Mouse (Mus musculus) MEL (cell line): ENCODE data around the gene Spata9.

Experiments used
- CTCF ChIP-seq, 3 experiments: IDR thresholded peaks in 2 of 3; conservative IDR thresholded peaks in 1 of 3; 2 replicates each; pipeline ENCODE4 v1.5.1; 2011 to 2012; ENCODE audit warnings: low read length in 3 of 3, low read depth in 2 of 3, mild to moderate bottlenecking in 2 of 3, improper control_type of control experiment in 1 of 3, inconsistent platforms in 1 of 3, mixed read lengths in 1 of 3, moderate library complexity in 1 of 3; ENCODE audit not compliant: control insufficient read depth in 1 of 3, insufficient read depth in 1 of 3, poor library complexity in 1 of 3, severe bottlenecking in 1 of 3
- E2F4 ChIP-seq: IDR thresholded peaks from 2 replicates; pipeline ENCODE4 v1.6.1; 2011; ENCODE audit warnings: low read depth, low read length, improper control_type of control experiment, borderline replicate concordance
- GATA1 ChIP-seq: IDR thresholded peaks from 2 replicates; pipeline ENCODE4 v1.6.1; 2011; ENCODE audit warnings: low read depth, low read length, improper control_type of control experiment
- MAX ChIP-seq: IDR thresholded peaks from 2 replicates; pipeline ENCODE4 v1.6.1; 2011; ENCODE audit warnings: low read length, improper control_type of control experiment
- POLR2A ChIP-seq, 2 experiments: IDR thresholded peaks; 2 replicates each; pipeline ENCODE4 v1.6.1; 2011 to 2012; ENCODE audit warnings: low read length in 2 of 2, mild to moderate bottlenecking in 2 of 2, control low read depth in 1 of 2, improper control_type of control experiment in 1 of 2, low read depth in 1 of 2, moderate library complexity in 1 of 2; ENCODE audit not compliant: control insufficient read depth in 1 of 2, insufficient read depth in 1 of 2, poor library complexity in 1 of 2
- UBTF ChIP-seq: IDR thresholded peaks from 2 replicates; pipeline ENCODE4 v1.6.1; 2012; ENCODE audit warnings: low read depth, mild to moderate bottlenecking, inconsistent platforms, low read length, improper control_type of control experiment, moderate library complexity, borderline replicate concordance; ENCODE audit not compliant: insufficient read depth

DNA sequence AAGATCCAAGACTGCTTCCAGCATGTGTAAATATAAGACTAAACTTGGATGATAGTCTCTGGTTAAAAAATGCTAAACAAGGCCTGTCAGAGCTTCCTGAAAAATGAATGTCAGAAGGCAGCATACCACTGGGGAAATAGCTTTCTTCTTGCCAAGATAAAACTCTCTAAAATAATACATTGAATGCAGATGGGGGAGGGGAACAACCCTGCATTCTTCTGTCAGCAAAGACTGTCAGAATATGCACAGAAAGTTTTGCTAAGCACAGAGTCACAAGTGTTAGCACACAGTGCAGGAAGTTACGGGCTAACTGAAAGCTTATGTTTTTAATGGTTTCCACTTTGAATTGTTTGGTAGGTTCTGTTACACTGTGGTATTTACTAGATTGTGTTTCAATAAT lies 16.7 kb upstream of the Spata9 start:
- TF ChIP-seq POLR2A (IDR thresholded peaks at IDR 0.05; ENCODE audit: control insufficient read depth in 1 of 2, insufficient read depth in 1 of 2, low read depth in 1 of 2, low read length in 2 of 2, poor library complexity in 1 of 2) (no peak), E2F4 (no peak), MAX (no peak), CTCF (IDR thresholded peaks at IDR 0.05 in 2 of 3, conservative IDR thresholded peaks at IDR 0.05 in 1 of 3; ENCODE audit: control insufficient read depth in 1 of 3, insufficient read depth in 1 of 3, low read depth in 2 of 3, low read length in 3 of 3, poor library complexity in 1 of 3, severe bottlenecking in 1 of 3) (no peak), UBTF (no peak), GATA1 (no peak)
